Mouse (Mus musculus): Measurements from ENCODE around the gene Myrfl.

Myrfl gene

GRCm38 (mm10) chr10:116914586-116914985 lies 17.9 kb upstream of the Myrfl start:
- in situ Hi-C loops (cut with MboI, MseI) = no loop called here

GRCm38 (mm10) chr10:116913647-116914273 lies 17.0 kb upstream of the Myrfl start:
- in situ Hi-C loops (cut with MboI, MseI) = no loop called here

GRCm38 (mm10) chr10:116912850-116913249 lies 16.1 kb upstream of the Myrfl start:
- in situ Hi-C loops (cut with MboI, MseI) = no loop called here

GRCm38 (mm10) chr10:116908901-116909642 lies 12.4 kb upstream of the Myrfl start:
- in situ Hi-C loops (cut with MboI, MseI) = loop anchor here (10.0 kb wide), 1 partner anchor 354 kb away; no protein-coding TSS in a partner anchor

GRCm38 (mm10) chr10:116906794-116907193 lies 10.1 kb upstream of the Myrfl start:
- in situ Hi-C loops (cut with MboI, MseI) = loop anchor here (10.0 kb wide), 1 partner anchor 352 kb away; no protein-coding TSS in a partner anchor

GRCm38 (mm10) chr10:116904503-116904908 lies 7.8 kb upstream of the Myrfl start:
- in situ Hi-C loops (cut with MboI, MseI) = loop anchor here (10.0 kb wide), 1 partner anchor 350 kb away; no protein-coding TSS in a partner anchor

GRCm38 (mm10) chr10:116895108-116895833 lies 1.4 kb downstream of the Myrfl start:
- in situ Hi-C loops (cut with MboI, MseI) = no loop called here

GRCm38 (mm10) chr10:116894540-116894939 lies 2.2 kb downstream of the Myrfl start:
- in situ Hi-C loops (cut with MboI, MseI) = no loop called here

- in situ Hi-C loops (cut with MboI, MseI) = no loop called here
Measured at GRCm38 (mm10) chr10:116893753-116894152, 3.0 kb downstream of the Myrfl start.

- in situ Hi-C loops (cut with MboI, MseI) = no loop called here
Measured at GRCm38 (mm10) chr10:116890587-116890986, 6.1 kb downstream of the Myrfl start.

GRCm38 (mm10) chr10:116884552-116884951 lies 12.2 kb downstream of the Myrfl start:
- in situ Hi-C loops (cut with MboI, MseI) = no loop called here

GRCm38 (mm10) chr10:116883531-116883930 lies 13.2 kb downstream of the Myrfl start:
- in situ Hi-C loops (cut with MboI, MseI) = no loop called here

- in situ Hi-C loops (cut with MboI, MseI) = no loop called here
Measured at GRCm38 (mm10) chr10:116877436-116877835, 19.3 kb downstream of the Myrfl start.

- in situ Hi-C loops (cut with MboI, MseI) = no loop called here
Measured at GRCm38 (mm10) chr10:116874490-116874889, 22.2 kb downstream of the Myrfl start.

- in situ Hi-C loops (cut with MboI, MseI) = no loop called here
Measured at GRCm38 (mm10) chr10:116872016-116872410, 24.7 kb downstream of the Myrfl start.

- in situ Hi-C loops (cut with MboI, MseI) = no loop called here
Measured at GRCm38 (mm10) chr10:116871329-116872015, 25.2 kb downstream of the Myrfl start.

GRCm38 (mm10) chr10:116870819-116871218 lies 25.9 kb downstream of the Myrfl start:
- in situ Hi-C loops (cut with MboI, MseI) = no loop called here

GRCm38 (mm10) chr10:116853159-116853845 lies 43.4 kb downstream of the Myrfl start:
- in situ Hi-C loops (cut with MboI, MseI) = no loop called here

- in situ Hi-C loops (cut with MboI, MseI) = no loop called here
Measured at GRCm38 (mm10) chr10:116848749-116849473, 47.8 kb downstream of the Myrfl start.

- in situ Hi-C loops (cut with MboI, MseI) = no loop called here
Measured at GRCm38 (mm10) chr10:116841551-116841950, 55.2 kb downstream of the Myrfl start.

All from T-helper 2 cell (primary cell).